Mouse (Mus musculus): ENCODE results near the gene Kif18b.

DNA sequence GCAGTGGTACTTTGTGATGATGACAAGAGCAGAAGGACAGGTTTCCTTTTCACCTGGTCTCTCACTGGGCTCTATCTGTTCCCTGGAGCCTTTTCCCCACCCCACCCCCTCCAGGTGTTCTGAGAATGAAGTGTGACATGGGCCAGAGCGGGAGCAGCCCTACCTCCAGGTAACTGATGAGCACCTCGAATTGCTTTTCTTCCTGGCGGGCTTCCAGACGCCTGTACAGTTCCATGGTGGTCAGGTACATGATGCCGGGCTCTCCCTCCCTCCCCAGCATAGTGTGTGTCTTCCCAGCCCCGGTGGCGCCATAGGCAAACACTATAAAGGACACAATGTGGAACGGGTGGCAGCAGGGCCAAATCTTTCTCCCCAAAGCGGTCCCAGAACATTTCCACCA, 9.5 kb downstream of the Kif18b start:
- no peak for TF ChIP-seq CTCF (IDR thresholded peaks at IDR 0.05; ENCODE audit: low read depth)
- TF ChIP-seq EP300 (optimal IDR thresholded peaks at IDR 0.05): no peak

All from stomach, postnatal 0 days (tissue).